Mouse (Mus musculus): Measurements from ENCODE around the gene Far1.

Far1 gene

GRCm38 (mm10) chr7:113566892-113567291 lies 53.3 kb downstream of the Far1 start:
- DNase-seq (ENCODE audit: extremely low read depth, insufficient read length, low spot score) = no peak

GRCm38 (mm10) chr7:113571121-113571520 lies 57.5 kb downstream of the Far1 start:
- DNase-seq (ENCODE audit: extremely low read depth, insufficient read length, low spot score) = no peak

- no peak for DNase-seq (ENCODE audit: extremely low read depth, insufficient read length, low spot score)
Measured at GRCm38 (mm10) chr7:113572741-113573140, 59.1 kb downstream of the Far1 start.

GRCm38 (mm10) chr7:113582111-113582510 lies 68.5 kb downstream of the Far1 start:
- DNase-seq (ENCODE audit: extremely low read depth, insufficient read length, low spot score) = no peak

- no peak for DNase-seq (ENCODE audit: extremely low read depth, insufficient read length, low spot score)
Measured at GRCm38 (mm10) chr7:113589211-113589610, 75.6 kb downstream of the Far1 start.

- no peak for DNase-seq (ENCODE audit: extremely low read depth, insufficient read length, low spot score)
Measured at GRCm38 (mm10) chr7:113590330-113590729, 76.7 kb downstream of the Far1 start.

GRCm38 (mm10) chr7:113591084-113591483 lies 77.5 kb downstream of the Far1 start:
- DNase-seq (ENCODE audit: extremely low read depth, insufficient read length, low spot score) = no peak

GRCm38 (mm10) chr7:113591557-113592354 lies 78.1 kb downstream of the Far1 start:
- no peak for DNase-seq (ENCODE audit: extremely low read depth, insufficient read length, low spot score)

GRCm38 (mm10) chr7:113592696-113593095 lies 79.1 kb downstream of the Far1 start:
- DNase-seq (ENCODE audit: extremely low read depth, insufficient read length, low spot score) = no peak

- DNase-seq (ENCODE audit: extremely low read depth, insufficient read length, low spot score) = peak; percentile 51
Measured at GRCm38 (mm10) chr7:113594363-113594762, 80.7 kb downstream of the Far1 start.

- DNase-seq (ENCODE audit: extremely low read depth, insufficient read length, low spot score) = no peak
Measured at GRCm38 (mm10) chr7:113597231-113597630, 83.6 kb downstream of the Far1 start.

- no peak for DNase-seq (ENCODE audit: extremely low read depth, insufficient read length, low spot score)
Measured at GRCm38 (mm10) chr7:113601803-113602202, 88.2 kb downstream of the Far1 start.

- DNase-seq (ENCODE audit: extremely low read depth, insufficient read length, low spot score) = no peak
Measured at GRCm38 (mm10) chr7:113607928-113608327, 94.3 kb downstream of the Far1 start.

GRCm38 (mm10) chr7:113609027-113609705 lies 95.5 kb downstream of the Far1 start:
- no peak for DNase-seq (ENCODE audit: extremely low read depth, insufficient read length, low spot score)

GRCm38 (mm10) chr7:113612628-113613027 lies 99.0 kb downstream of the Far1 start:
- no peak for DNase-seq (ENCODE audit: extremely low read depth, insufficient read length, low spot score)

- no peak for DNase-seq (ENCODE audit: extremely low read depth, insufficient read length, low spot score)
Measured at GRCm38 (mm10) chr7:113614198-113614927, 100.7 kb downstream of the Far1 start.

GRCm38 (mm10) chr7:113619166-113619565 lies 105.5 kb downstream of the Far1 start:
- DNase-seq (ENCODE audit: extremely low read depth, insufficient read length, low spot score) = no peak

- no peak for DNase-seq (ENCODE audit: extremely low read depth, insufficient read length, low spot score)
Measured at GRCm38 (mm10) chr7:113619768-113620167, 106.1 kb downstream of the Far1 start.
